Mouse (Mus musculus): Measurements from ENCODE around the gene Yod1.

GRCm38 (mm10) chr1:130734452-130734851 lies 17.3 kb downstream of the Yod1 start:
- TF ChIP-seq CTCF (IDR thresholded peaks at IDR 0.05; ENCODE audit: low read depth, low read length): no peak
- TF ChIP-seq POLR2A (IDR thresholded peaks at IDR 0.05; ENCODE audit: borderline replicate concordance, low read depth, low read length): no peak
